Mouse (Mus musculus) ovary, postnatal 10 days (tissue): ENCODE measurements around the gene Gpatch8.
"Not testable (repeated sequence)": the region's sequence is repeated elsewhere in the genome, so short reads cannot be mapped to it uniquely, and the experiment has no call there.

ENCODE experiments used
- DNase-seq: peaks from one replicate; pipeline ENCODE4 v3.0.0; 2022; ENCODE audit warnings: low spot score

Gene Gpatch8

GRCm38 (mm10) chr11:102568756-102569377, 12.7 kb upstream of the Gpatch8 start:
- DNase-seq: no peak

- DNase-seq: no peak
Measured at GRCm38 (mm10) chr11:102568191-102568590, 12.0 kb upstream of the Gpatch8 start.

GRCm38 (mm10) chr11:102567723-102568122, 11.5 kb upstream of the Gpatch8 start:
- no peak for DNase-seq

GRCm38 (mm10) chr11:102567157-102567556, 11.0 kb upstream of the Gpatch8 start:
- DNase-seq: no peak

GRCm38 (mm10) chr11:102566290-102566689, 10.1 kb upstream of the Gpatch8 start:
- no peak for DNase-seq

- DNase-seq: no peak
Measured at GRCm38 (mm10) chr11:102565741-102566140, 9.5 kb upstream of the Gpatch8 start.

- DNase-seq: not testable (repeated sequence)
Measured at GRCm38 (mm10) chr11:102564952-102565671, 8.9 kb upstream of the Gpatch8 start.

GRCm38 (mm10) chr11:102558704-102559103, 2.5 kb upstream of the Gpatch8 start:
- DNase-seq: no peak

GRCm38 (mm10) chr11:102557386-102557785, 1.2 kb upstream of the Gpatch8 start:
- no peak for DNase-seq

GRCm38 (mm10) chr11:102556716-102557074, 503 bp upstream of the Gpatch8 start:
- no peak for DNase-seq

GRCm38 (mm10) chr11:102555400-102556030, 677 bp downstream of the Gpatch8 start:
- peak; percentile 27 for DNase-seq

GRCm38 (mm10) chr11:102552051-102552450, 4.1 kb downstream of the Gpatch8 start:
- no peak for DNase-seq

GRCm38 (mm10) chr11:102551176-102551575, 5.0 kb downstream of the Gpatch8 start:
- DNase-seq: no peak

GRCm38 (mm10) chr11:102541471-102541870, 14.7 kb downstream of the Gpatch8 start:
- no peak for DNase-seq

GRCm38 (mm10) chr11:102540286-102540685, 15.9 kb downstream of the Gpatch8 start:
- not testable (repeated sequence) for DNase-seq

- DNase-seq: no peak
Measured at GRCm38 (mm10) chr11:102539690-102540089, 16.5 kb downstream of the Gpatch8 start.

- no peak for DNase-seq
Measured at GRCm38 (mm10) chr11:102536210-102536609, 20.0 kb downstream of the Gpatch8 start.

- DNase-seq: no peak
Measured at GRCm38 (mm10) chr11:102534078-102534477, 22.1 kb downstream of the Gpatch8 start.

GRCm38 (mm10) chr11:102531425-102531824, 24.8 kb downstream of the Gpatch8 start:
- no peak for DNase-seq

- no peak for DNase-seq
Measured at GRCm38 (mm10) chr11:102514793-102515424, 41.3 kb downstream of the Gpatch8 start.

GRCm38 (mm10) chr11:102510226-102510625, 46.0 kb downstream of the Gpatch8 start:
- DNase-seq: no peak

- no peak for DNase-seq
Measured at GRCm38 (mm10) chr11:102496732-102497131, 59.5 kb downstream of the Gpatch8 start.

- DNase-seq: no peak
Measured at GRCm38 (mm10) chr11:102496206-102496605, 60.0 kb downstream of the Gpatch8 start.
